Comparison of ENCODE assay signal across 30 mouse cellular contexts in the genomic region with DNA sequence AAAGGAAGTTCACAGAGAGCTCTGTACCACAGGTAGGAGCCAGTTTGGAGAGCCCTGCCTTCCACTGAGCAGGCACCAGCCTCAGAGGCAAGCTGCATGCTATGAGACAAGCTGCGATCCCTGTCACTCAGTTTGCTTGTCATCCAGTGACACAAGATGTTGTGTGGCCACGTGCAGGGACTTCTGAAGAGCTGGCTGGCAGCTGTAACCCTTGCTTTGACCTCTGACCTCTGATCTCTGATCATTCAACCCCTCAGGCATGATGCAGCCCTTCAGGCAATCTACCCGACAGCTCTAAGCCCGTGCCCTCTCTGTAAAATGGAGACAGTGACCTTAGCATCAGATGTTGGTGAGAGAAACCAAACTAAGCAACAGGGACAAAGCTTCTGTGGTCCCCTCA. TPM values are rescaled to one million over a fixed set of nuclear protein-coding genes. Genes with fewer than 3 reads are reported as not detected.
DNase-seq lines count a peak whose midpoint lies in the region; ATAC-seq and TF ChIP-seq lines count a peak whose summit lies in the region.
"Had no signal": no experiment of that assay in that cellular context is flagged by ENCODE, and none has a peak within 500 bp of the region (broad histone marks: within the 10 kb centered on the region; RNA-seq: fewer than 3 reads in every experiment).

No protein-coding gene starts in this region.

- H3K4me2 ChIP-seq in hindbrain, embryonic 11.5 days (replicated peaks; ENCODE audit: low read depth, low read length), result no peak overlapping the region
- H3K4me2 ChIP-seq: embryonic facial prominence, embryonic 15.5 days; heart, embryonic 13.5 days; hindbrain, embryonic 14.5 days; limb, embryonic 15.5 days; liver, embryonic 13.5 days; midbrain, embryonic 12.5 days; stomach, embryonic 15.5 days had no signal

- TF ChIP-seq CTCF in cerebellum, adult 2 months (IDR thresholded peaks at IDR 0.05; ENCODE audit: borderline replicate concordance, insufficient read depth, low read depth, low read length), result no peak

- 14% methylated on average over 4 of the region's 4 CpGs for WGBS in hindbrain, embryonic 10.5 days
- WGBS in hindbrain, embryonic 11.5 days, result 19% methylated on average over 4 of the region's 4 CpGs
- WGBS in limb, embryonic 10.5 days, result 23% methylated on average over 4 of the region's 4 CpGs
- WGBS in cerebellum, adult 2 months, result 78% methylated on average over 4 of the region's 4 CpGs

- H3K27me3 ChIP-seq in hindbrain, embryonic 10.5 days (ENCODE audit: insufficient read depth, poor library complexity, severe bottlenecking), result no peaks in the 10 kb centered on the region
- no peaks in the 10 kb centered on the region for H3K27me3 ChIP-seq in hindbrain, embryonic 11.5 days (ENCODE audit: control insufficient read depth, insufficient read depth, low read length)
- no peaks in the 10 kb centered on the region for H3K27me3 ChIP-seq in limb, embryonic 10.5 days (ENCODE audit: low read depth, poor library complexity, severe bottlenecking)
- no peaks in the 10 kb centered on the region for H3K27me3 ChIP-seq in cerebellum, adult 2 months (ENCODE audit: control insufficient read depth, insufficient read depth, low read length)
- H3K27me3 ChIP-seq: embryonic facial prominence, embryonic 15.5 days; heart, embryonic 13.5 days; limb, embryonic 15.5 days; liver, embryonic 13.5 days; midbrain, embryonic 12.5 days; stomach, embryonic 15.5 days had no signal

- peak; percentile 54 for DNase-seq in hindbrain, embryonic 10.5 days (ENCODE audit: low spot score)
- DNase-seq in hindbrain, embryonic 11.5 days (ENCODE audit: low spot score), result no peak
- DNase-seq in embryo, embryonic 10.5 days (ENCODE audit: low spot score), result peak; percentile 52
- DNase-seq in embryo, embryonic 9.5 days (ENCODE audit: extremely low spot score), result peak; percentile 52
- DNase-seq in limb, embryonic 10.5 days (ENCODE audit: low spot score), result no peak
- DNase-seq in cerebellum, adult 2 months, result no peak
- no peak for DNase-seq in left cerebral cortex, adult 9 months (ENCODE audit: low spot score in 2 of 2)
- no peak for DNase-seq in kidney, postnatal 10 days
- DNase-seq: adrenal gland, postnatal 36 days; B cell, adult 2 months; cerebellum, adult 8-10 months; cerebellum, postnatal 25 days; gastrocnemius, postnatal 36 days; heart, adult 2 months; heart, postnatal 10 days; kidney, adult 8-10 months; kidney, postnatal 25 days; liver, embryonic 13.5 days; lung, adult 18-20 months; lung, postnatal 4 days; thymus, postnatal 14 days had no signal

- peaks cover 48% of the 10 kb centered on the region for H3K4me1 ChIP-seq in hindbrain, embryonic 10.5 days (replicated peaks)
- peaks cover 7% of the 10 kb centered on the region for H3K4me1 ChIP-seq in hindbrain, embryonic 11.5 days (replicated peaks; ENCODE audit: control insufficient read depth, insufficient read depth, low read length)
- H3K4me1 ChIP-seq in limb, embryonic 10.5 days, result peaks cover 50% of the 10 kb centered on the region
- no peaks in the 10 kb centered on the region for H3K4me1 ChIP-seq in cerebellum, adult 2 months (ENCODE audit: control insufficient read depth, insufficient read depth, low read length)

- no peak for ATAC-seq in hindbrain, embryonic 11.5 days (ENCODE audit: low FRiP score)
- ATAC-seq: forebrain, embryonic 14.5 days; inflammation-experienced regulatory T-cells, adult 6 months; lung, postnatal 0 days had no signal

- peaks cover 32% of the 10 kb centered on the region for H3K36me3 ChIP-seq in hindbrain, embryonic 10.5 days
- H3K36me3 ChIP-seq in hindbrain, embryonic 11.5 days (ENCODE audit: control insufficient read depth, insufficient read depth, low read length), result no peaks in the 10 kb centered on the region
- peaks cover 35% of the 10 kb centered on the region for H3K36me3 ChIP-seq in limb, embryonic 10.5 days
- H3K36me3 ChIP-seq: liver, embryonic 13.5 days had no signal

- H3K4me3 ChIP-seq in hindbrain, embryonic 10.5 days, result no peak overlapping the region
- H3K4me3 ChIP-seq in hindbrain, embryonic 11.5 days (ENCODE audit: low read depth, low read length), result no peak overlapping the region
- no peak overlapping the region for H3K4me3 ChIP-seq in limb, embryonic 10.5 days
- H3K4me3 ChIP-seq in cerebellum, adult 2 months (replicated peaks; ENCODE audit: insufficient read depth, low read depth, low read length), result no peak overlapping the region
- H3K4me3 ChIP-seq: embryonic facial prominence, embryonic 15.5 days; heart, adult 2 months; heart, embryonic 13.5 days; limb, embryonic 15.5 days; liver, embryonic 13.5 days; midbrain, embryonic 12.5 days; stomach, embryonic 15.5 days had no signal

- peak overlapping the region; percentile 46; the same call in 1 of the 2 replicates for H3K27ac ChIP-seq in hindbrain, embryonic 10.5 days
- H3K27ac ChIP-seq in hindbrain, embryonic 11.5 days (ENCODE audit: low read depth, low read length), result no peak overlapping the region
- H3K27ac ChIP-seq in limb, embryonic 10.5 days, result peak overlapping the region; percentile 91
- H3K27ac ChIP-seq in cerebellum, adult 2 months (ENCODE audit: insufficient read depth, low read length), result no peak overlapping the region
- H3K27ac ChIP-seq: embryonic facial prominence, embryonic 15.5 days; heart, adult 2 months; hindbrain, embryonic 14.5 days; limb, embryonic 15.5 days; liver, embryonic 13.5 days; midbrain, embryonic 12.5 days; stomach, embryonic 15.5 days had no signal

- H3K9ac ChIP-seq in hindbrain, embryonic 11.5 days (ENCODE audit: low read depth, low read length), result no peak overlapping the region
- H3K9ac ChIP-seq: embryonic facial prominence, embryonic 15.5 days; heart, embryonic 13.5 days; hindbrain, embryonic 14.5 days; limb, embryonic 15.5 days; liver, embryonic 13.5 days; midbrain, embryonic 12.5 days; stomach, embryonic 15.5 days had no signal

- no peak for TF ChIP-seq POLR2A in cerebellum, adult 2 months (IDR thresholded peaks at IDR 0.05; ENCODE audit: borderline replicate concordance, insufficient read depth, low read length)

- no peaks in the 10 kb centered on the region for H3K9me3 ChIP-seq in hindbrain, embryonic 10.5 days
- H3K9me3 ChIP-seq in hindbrain, embryonic 11.5 days (ENCODE audit: control insufficient read depth, low read length), result no peaks in the 10 kb centered on the region
- H3K9me3 ChIP-seq in limb, embryonic 10.5 days (replicated peaks), result 0 out of 2 replicates have a peak, but pooled peaks cover 1% of the 10 kb centered on the region
- H3K9me3 ChIP-seq: embryonic facial prominence, embryonic 15.5 days; limb, embryonic 15.5 days; liver, embryonic 13.5 days; midbrain, embryonic 12.5 days; stomach, embryonic 15.5 days had no signal

RNA-seq across cellular contexts. Expression of gene Lrrc75a, which starts 25.5 kb away (rescaled TPM):
- 12.6 and 15.0 TPM in 2 replicates for polyA plus RNA-seq in hindbrain, embryonic 10.5 days (2016; fragmentation: Nextera tagmentation; extraction: Ambion mirVana)
- polyA plus RNA-seq in hindbrain, embryonic 11.5 days (2014; fragmentation: Nextera tagmentation; extraction: Ambion mirVana), result 16.2 and 16.7 TPM in 2 replicates
- polyA plus RNA-seq in limb, embryonic 10.5 days (2016; fragmentation: Nextera tagmentation; extraction: Ambion mirVana), result 15.7 and 17.3 TPM in 2 replicates
- polyA plus RNA-seq in cerebellum, adult 2 months (2012; rRNA removed), result 5.9 and 6.5 TPM in 2 replicates

RNA-seq across cellular contexts. Expression of gene Mmgt2, which starts 25.6 kb away (rescaled TPM):
- polyA plus RNA-seq in hindbrain, embryonic 10.5 days (2016; fragmentation: Nextera tagmentation; extraction: Ambion mirVana), result 36.1 and 47.3 TPM in 2 replicates
- polyA plus RNA-seq in hindbrain, embryonic 11.5 days (2014; fragmentation: Nextera tagmentation; extraction: Ambion mirVana), result 38.8 and 43.5 TPM in 2 replicates
- 45.5 and 52.5 TPM in 2 replicates for polyA plus RNA-seq in limb, embryonic 10.5 days (2016; fragmentation: Nextera tagmentation; extraction: Ambion mirVana)
- 19.8 and 28.0 TPM in 2 replicates for polyA plus RNA-seq in cerebellum, adult 2 months (2012; rRNA removed)

RNA-seq across cellular contexts. Expression of gene Trpv2, which starts 48.6 kb away (rescaled TPM):
- polyA plus RNA-seq in hindbrain, embryonic 10.5 days (2016; fragmentation: Nextera tagmentation; extraction: Ambion mirVana), result 6.2 and 6.5 TPM in 2 replicates
- polyA plus RNA-seq in hindbrain, embryonic 11.5 days (2014; fragmentation: Nextera tagmentation; extraction: Ambion mirVana), result 6.5 and 8.9 TPM in 2 replicates
- 0.55 and 0.87 TPM in 2 replicates for polyA plus RNA-seq in limb, embryonic 10.5 days (2016; fragmentation: Nextera tagmentation; extraction: Ambion mirVana)
- 22.0 and 23.7 TPM in 2 replicates for polyA plus RNA-seq in cerebellum, adult 2 months (2012; rRNA removed)

Comparison
In these comparisons a context has a peak if more than half of its experiments do, and no peak if none do; other contexts are left out.
1. DNase-seq: peak in hindbrain, embryonic 10.5 days (single experiment), embryo, embryonic 10.5 days (single experiment) and embryo, embryonic 9.5 days (single experiment); none in hindbrain, embryonic 11.5 days (single experiment), limb, embryonic 10.5 days (single experiment), cerebellum, adult 2 months (0 of 2), left cerebral cortex, adult 9 months (0 of 2) and kidney, postnatal 10 days (single experiment).
2. H3K27ac ChIP-seq: peak in hindbrain, embryonic 10.5 days (single experiment) and limb, embryonic 10.5 days (single experiment); none in hindbrain, embryonic 11.5 days (single experiment) and cerebellum, adult 2 months (single experiment).